Mouse (Mus musculus) telencephalon, adult 2 months (tissue): ENCODE measurements at regions not wholly inside any gene's neighbourhood (a gene's known extent, or its start where the extent isn't known, plus 50 kb on each side); places are given as distances from the start of the nearest gene placed in this dataset.
A peak's percentile ranks its signal among the peaks of the same experiment; 100 is the strongest.
"Not testable (repeated sequence)": the region's sequence is repeated elsewhere in the genome, so short reads cannot be mapped to it uniquely, and the experiment has no call there.

Source experiments
- DNase-seq: peaks from one replicate; pipeline ENCODE4 v3.0.0-alpha.2; 2011; ENCODE audit warnings: low read depth, low spot score

DNA sequence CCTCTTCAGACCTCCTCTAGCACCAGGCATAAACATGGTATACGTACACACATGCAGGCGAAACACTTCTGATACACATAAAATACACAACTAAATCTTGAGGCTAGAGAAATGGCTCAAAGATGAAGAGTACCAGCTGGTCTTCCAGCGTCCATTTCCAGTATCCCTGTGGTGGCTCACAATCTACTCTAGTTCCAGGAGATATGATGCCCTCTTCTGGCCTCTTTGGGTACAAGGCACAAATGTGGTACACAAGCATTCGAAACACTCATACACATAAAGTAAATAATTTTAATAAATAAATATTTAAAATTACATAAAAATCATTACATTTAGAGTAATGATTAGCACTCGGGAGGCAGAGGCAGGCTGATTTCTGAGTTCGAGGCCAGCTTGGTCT lies 50.7 kb upstream of the Rabgap1l start:
- no peak for DNase-seq

DNA sequence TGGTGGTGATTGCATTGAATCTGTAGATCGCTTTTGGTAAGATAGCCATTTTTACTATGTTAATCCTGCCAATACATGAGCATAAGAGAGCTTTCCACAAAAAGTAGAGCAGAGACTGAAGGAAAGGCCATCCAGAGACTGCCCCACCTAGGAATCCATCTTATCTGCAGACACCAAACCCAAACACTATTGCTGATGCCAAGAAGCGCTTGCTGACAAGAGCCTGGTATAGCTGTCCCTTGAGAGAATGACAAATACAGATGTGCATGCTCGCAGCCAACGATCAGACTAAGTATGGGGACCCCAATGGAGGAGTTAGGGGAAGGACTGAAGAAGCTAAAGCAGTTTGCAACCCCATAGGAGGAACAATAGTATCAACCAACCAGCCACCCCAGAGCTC lies 51.7 kb upstream of the Rabgap1l start:
- DNase-seq = not testable (repeated sequence)

DNA sequence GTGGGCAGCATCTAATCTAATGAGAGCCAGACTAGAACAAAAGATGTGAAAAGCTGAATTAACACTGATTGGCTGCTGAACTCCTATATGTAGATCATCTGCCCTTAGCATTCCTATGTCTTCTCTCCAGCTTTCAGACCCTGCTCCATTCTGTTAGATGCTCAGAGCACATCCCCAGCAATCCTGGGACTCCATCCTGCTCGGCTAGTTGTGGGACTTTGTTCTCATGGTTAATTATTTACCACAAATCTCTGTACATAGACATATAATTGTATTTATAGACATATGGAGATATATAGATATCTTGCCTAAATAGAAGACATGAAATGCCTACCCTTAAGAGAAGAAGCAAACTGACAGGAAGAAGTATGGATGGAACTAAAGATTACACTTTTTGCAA lies 55.5 kb upstream of the Rc3h1 start:
- no peak for DNase-seq

DNA sequence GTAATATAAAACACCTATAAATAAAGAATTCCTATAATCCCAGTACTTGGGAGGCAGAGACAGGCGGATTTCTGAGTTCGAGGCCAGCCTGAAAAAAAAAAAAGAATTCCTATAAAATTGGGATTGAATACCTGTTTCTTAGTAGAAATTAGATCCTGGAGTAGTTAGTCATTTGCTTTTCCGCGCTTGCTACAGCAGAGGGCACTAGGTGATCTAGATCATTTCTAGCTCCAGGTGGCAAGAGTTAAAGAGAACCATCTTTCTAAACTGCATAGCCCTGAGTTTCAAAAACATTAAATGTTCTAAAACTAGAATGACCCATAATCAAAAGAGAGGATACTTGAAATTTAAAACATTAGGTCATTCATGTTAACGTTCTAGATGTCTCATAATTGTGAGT lies 51.8 kb upstream of the Rc3h1 start:
- no peak for DNase-seq

DNA sequence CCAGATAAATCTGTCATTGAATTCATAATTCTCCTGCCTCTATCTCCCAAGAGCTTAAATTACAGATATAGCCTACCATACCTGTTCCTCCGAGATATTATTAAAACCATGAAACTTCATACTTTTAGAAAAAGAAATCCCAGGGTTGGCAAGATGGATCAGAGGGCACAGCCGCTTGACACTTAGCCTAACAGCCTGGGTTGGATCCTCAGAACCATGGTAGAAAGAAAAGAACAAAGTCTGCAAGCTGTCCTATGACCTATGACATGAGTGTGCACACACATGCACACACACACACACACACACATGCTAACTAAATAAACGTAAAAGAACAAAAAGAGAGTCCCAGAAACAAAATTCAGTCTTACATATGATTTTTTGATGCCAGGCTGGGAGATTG lies 50.8 kb upstream of the Rc3h1 start:
- DNase-seq = no peak

DNA sequence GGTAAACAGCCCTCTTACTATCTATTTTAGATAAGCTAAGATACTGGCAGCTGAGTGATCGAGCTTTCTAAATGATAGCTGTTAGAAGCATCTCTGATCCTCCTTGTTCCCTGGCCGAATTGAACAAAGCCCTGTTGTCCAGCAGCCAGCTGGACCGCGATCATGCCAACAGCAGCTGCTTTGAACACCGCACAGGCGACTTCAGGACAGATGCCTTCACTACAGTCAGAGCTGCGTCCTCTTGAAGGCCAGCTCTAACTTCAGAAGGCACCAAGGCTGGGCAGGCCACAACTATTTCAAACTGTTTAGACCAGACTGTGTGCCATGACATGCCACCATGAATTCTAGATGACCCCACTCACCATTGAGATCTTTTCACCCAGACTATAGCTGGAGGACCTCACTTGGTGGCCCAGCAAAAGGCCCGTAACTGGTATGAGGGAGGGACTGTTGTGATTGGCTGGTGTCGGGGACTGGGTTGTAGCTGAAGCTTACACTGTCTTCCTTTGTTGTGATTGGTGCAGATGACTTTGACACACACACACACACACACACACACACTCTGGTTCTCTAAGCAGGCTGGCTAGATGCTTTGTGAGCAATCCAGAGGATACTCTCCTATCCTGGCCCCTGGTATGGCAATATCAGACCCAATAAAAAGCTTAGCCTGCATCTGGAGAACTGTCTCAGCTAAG lies 50.1 kb upstream of the Rc3h1 start:
- DNase-seq = peak; percentile 51
